Mouse (Mus musculus) thymus, postnatal 4 days (tissue): ENCODE results near the gene Krt34.

ENCODE experiments used
- DNase-seq: peaks from one replicate; pipeline ENCODE4 v3.0.0; 2021

Krt34 gene

DNA sequence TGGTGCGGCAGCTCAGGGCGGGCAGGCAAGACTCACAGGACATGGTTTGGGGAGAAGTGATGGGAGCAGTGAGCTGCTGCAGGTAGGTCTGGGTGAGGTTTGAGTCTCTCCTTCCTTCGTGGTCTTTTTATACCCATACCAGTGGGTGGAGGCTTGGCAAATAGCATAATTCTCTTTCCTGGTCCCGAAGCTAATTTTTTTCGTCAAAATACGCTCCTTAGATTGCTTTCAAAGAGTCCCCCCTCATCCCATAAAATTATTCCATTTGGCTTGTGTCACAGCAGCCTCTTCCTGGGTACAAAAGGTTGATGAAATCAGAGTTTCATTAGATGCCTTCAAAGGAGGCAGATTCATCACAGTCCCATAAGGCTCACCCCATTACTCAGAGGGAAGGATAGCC lies at the start of gene Krt34:
Krt34 (minus strand) TSS at position 101 of the 400 bp plus-strand sequence.
- no peak for DNase-seq

DNA sequence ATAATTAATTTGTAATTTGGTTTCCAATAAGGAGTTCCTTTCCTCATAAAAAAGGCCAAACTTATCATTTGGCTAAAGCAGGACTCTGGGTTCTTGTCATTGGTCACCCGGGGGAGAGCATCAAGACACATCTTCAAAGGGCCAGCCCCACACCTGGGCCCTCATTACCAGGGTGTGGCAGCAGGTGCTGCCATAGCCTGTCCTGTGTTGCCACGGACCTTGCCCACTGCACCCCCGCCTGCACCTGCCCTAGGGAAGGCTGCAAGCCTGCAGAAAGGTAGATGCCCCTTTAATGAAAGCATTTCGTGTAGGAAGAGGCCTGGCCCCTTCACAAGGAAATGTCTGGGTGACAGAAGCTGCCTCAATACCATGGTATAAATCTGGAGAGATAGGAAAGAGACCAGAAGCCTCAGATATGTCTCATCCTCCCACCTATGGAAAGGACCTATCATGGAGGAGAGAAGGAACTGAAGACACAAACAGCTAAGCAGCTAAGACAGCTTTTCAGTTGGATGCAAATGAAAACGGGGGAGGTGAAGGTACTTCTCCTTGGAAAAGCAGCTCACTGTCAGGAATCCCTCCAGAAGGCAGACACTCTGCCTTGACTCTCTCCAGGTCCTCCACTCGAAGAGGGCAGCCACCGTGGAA lies 47.1 kb upstream of the Krt34 start:
- no peak for DNase-seq

DNA sequence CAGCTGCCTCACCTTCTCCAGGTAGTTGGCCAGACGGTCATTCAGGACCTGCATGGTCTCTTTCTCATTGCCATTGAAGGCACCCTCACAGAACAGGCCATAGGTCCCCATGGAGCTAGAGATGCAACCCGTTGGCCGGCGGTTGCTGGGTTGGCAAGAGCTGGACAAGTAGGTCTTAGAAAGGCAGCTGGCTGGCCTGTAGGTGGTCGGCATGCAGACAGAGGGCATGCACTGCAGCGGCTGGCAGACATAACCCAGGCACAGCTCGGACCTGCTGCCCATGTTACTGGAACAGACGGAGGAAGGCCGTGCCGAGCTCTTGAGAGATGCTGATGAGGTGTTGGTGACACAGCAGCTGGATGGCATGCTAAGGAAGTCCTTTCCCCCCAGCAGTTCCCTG lies 46.5 kb upstream of the Krt34 start, which contains the start of gene Krt32:
Krt32 (minus strand) TSS at position 366 of the 400 bp plus-strand sequence.
- no peak for DNase-seq

DNA sequence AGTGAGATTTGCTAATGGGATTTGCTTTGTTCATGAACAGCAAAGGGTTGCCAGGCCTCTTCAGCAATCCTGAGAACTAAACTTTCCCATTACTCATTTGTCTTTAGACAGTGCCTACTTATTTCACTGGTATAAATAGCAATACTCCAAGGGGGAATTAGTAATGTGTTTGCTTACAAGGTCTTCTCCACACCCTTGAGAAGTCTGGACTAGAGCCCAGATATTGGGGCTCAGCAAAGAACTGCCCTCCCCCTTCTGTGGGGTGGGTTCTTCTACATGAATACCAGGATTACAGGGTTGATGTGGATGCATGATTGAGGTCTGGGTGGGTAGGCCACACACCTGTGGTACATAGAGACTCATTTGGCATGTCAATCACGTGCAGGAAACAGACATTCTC lies 32.5 kb upstream of the Krt34 start:
- DNase-seq, result no peak

DNA sequence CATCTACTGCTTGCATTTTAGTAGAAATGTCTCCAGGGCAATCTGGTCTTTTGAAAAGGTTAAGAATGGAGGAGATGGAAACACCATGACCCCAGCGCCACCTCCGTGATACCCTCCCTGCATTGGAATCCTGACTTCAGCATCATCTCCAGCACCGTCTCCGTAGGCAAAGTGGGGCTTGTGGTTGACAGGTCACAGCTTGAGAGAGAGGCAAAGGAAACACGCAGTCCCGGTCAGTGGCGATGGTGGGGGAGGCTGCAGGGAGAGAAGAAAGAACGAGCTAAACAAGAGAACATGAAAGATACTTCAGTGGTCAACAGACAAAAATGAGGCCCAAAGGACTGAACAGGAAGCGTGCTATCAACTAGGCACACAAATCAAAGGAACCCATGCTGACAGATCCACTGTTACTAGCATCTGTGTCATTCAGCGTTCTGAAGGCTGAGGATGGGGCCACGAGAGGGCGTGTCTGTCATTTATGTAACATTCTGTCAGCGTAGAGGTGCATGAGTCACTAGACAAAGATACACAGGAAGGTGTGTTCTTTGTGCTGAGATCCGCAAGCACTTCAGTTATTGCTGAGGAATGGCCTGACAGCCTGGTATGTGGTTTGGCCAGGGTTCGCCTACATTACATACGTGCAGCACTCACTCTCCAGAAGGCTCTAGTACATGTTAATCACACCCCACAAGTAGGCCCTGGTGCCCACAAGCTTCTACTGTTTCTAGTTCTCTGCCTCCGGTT lies 26.1 kb upstream of the Krt34 start:
- no peak for DNase-seq

DNA sequence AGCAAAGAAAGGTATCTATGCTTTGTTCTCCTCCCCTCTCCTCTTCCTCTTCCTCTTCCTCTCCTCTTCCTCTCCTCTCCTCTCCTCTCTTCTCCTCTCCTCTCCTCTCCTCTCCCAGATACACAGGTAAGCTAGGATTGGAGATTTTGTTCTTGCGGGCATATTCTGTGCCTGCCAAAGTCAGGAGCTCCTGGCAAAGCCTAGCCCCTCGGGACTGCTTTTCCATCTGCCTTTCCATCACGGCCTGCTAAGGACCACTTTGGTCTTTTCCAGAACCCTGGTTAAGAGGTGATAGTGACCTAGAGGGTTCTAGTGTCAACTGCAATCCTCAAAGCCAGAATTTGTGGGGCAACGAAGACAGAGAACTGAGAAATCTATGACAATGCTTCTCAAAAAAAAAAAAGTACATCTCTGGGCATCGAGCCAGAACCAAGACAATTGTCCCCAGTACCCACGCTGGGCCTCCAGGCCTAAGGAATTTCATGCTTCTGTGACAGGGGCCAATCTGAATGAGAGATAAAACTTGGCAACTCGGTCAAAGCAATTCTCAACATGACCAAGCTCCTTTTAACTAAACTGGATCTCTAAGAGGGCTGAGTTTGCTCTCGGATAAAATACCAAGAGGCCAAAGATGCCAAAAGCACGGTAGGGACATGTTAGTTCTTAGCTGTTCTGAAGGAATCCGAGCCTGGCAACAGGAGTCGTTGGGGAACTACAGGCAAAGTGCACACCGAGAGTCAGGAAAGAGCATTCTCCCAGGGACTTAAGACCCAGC lies 25.1 kb upstream of the Krt34 start:
- no peak for DNase-seq

DNA sequence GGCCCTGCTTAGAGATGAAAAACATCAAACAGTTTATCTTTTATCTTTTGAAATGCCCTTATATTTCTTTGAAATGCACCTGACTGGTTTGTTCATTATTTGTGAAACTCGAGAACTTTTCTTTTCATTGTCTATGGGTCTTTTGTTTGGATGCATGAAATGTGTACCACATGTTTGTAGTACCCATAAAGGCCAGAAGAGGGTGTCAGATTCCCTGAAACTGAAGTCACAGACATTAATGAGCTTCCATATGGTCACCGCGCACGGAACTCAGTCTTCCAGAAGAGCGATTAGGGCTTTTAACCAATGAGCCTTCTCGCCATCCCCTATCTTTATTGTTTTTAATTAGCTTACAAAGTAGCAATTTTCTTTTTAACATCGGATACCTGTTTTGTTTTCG lies 17.5 kb upstream of the Krt34 start:
- no peak for DNase-seq

DNA sequence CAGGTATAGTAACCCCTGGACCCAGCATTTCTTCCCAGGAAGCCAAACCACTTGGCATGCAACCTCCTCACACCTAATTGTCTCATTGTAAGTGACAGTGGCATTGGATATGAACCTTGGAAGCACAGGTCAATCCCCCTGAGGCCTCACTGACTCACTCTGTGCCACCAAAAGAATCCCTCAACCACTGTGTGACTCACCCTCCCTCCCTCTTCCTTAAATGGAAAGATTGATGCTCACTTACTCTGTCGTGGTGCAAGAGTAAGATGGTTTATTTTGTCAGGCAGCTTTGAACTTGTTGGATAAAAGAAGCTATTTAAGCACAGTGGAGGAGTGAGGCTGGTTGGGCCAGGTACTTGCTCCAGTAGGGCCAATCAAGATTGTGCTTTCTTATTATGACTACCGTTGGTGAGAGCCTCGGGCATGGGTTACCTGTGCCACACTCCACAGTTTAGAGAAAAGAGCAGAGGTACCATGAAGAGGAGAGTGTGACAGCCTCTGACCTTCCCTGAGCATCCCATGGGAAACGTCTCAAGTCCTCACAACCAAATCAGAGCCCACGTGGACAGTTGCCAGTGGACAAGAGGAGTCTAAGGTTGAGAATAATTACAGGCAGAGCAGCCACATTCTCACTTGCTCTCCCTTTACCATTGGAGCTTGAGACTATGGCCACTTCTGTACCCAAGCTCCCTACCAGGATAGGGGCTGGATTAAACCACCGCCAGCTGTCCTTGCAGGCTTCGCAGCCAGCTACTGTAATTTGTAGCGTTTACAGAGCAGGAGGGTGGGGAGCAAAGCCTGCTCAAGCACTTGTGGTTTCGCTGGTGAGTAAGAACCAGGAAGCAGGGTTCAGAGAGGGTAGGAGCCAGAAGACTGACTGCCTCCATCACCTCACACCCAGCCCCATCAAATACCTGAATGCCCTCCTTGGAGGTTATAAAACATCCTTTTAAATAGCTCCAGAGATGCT lies 14.6 kb upstream of the Krt34 start:
- no peak for DNase-seq

DNA sequence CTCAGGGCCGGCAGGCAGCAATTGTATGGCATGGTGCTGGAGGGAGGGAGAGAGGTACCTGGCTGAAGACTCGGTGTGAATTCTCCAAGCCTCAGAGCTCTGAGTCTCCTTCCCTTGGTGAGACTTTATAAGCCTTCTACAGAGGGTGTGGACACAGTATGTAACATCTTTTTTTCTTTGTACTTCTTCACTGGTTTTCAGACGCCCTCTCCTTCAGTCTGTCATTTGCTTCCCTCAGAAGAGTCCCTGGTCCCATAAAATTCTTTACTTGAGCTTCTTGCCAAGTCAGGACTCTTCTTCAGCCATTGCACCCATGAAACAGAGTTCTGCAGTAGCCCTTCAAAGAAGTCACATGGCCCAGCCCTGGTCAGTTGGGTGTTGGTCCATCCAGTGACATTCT lies 9.1 kb upstream of the Krt34 start, which contains the start of gene Krt31:
Krt31 (minus strand) TSS at position 101 of the 400 bp plus-strand sequence.
- no peak for DNase-seq

DNA sequence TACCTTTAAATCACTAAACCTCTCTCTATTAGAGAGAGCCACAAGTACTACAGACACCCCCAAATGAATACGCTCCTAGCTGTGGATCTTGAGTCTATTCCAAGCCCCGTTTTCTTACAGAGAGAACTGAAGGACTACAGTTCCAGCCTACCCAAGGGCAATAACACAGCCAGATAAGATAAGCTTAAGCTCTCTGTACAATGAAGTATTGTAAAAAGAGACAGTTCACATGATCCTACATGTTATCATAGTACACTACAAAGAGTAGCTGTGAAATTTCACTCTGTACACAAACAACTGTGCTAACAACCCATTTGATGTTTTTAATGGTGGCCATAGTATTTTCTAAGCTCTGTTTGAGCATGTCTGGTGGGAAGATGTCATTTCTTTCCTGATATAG lies 5.8 kb upstream of the Krt34 start:
- DNase-seq, result no peak

DNA sequence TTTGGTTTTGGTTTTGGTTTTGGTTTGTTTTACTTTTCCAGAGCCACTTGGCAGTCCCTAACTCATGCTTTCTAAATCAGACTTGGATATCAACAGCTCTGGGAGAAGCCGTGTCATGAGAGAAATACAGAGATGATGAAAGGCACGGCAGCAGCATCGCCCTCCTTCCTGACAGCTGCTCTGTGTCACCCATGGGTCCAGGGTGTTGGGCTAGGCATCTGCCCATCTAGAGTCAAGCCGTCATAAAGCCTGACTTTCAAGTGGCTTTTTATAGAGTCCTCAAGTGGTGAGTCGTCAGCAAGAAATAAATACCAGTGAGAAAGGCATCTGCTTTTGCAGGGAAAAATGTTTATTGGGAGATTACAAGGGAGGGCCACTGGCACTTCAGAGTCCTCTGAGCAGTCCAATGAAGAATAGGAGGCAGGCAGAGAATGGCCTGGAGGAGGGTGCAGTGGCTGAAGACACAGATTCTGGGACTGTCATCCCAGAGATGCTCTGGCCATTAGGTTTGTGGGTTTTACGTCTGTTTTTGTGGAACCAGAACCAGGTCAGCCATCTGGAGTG lies 5.0 kb upstream of the Krt34 start:
- DNase-seq, result no peak

DNA sequence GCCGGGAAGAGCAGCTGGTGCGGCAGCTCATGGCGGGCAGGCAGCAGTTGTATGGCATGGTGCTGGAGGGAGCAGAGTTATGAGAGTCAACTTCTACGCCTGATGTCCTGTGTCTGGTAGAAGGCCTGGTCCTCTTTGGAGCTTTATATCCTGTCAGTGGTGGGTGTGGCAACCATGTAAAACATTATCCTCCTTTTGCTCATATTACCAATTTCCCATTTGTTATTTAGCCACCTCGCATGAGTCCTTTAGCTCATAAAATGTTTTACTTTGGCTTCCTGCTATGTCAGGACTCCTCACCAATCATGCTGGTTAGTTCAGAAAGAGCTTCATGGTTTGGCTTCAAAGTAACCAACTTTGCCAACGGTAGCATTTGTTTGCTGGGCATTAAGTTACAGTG lies 11.6 kb downstream of the Krt34 start, which contains the start of gene Krt33b:
Krt33b (minus strand) TSS at position 101 of the 400 bp plus-strand sequence.
- no peak for DNase-seq

DNA sequence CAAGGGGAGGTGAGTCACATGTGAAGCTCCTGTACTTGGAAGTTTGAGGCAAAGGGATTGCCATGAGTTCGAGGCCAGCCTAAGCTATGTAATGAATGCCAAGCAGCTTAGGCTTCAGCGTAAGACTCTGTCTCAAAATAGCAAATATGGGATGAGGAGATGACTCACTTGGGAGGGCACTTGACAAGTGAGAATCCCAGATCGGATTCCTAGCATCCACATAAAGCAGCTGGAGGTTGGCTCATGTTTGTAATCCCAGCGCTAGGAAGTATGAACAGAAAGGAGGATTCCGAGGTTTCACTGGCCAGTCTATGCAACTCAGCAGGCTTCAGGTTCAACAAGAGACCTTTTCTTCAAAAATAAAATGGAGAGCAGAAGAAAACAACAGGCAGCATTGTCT lies 19.9 kb downstream of the Krt34 start:
- DNase-seq, result no peak

DNA sequence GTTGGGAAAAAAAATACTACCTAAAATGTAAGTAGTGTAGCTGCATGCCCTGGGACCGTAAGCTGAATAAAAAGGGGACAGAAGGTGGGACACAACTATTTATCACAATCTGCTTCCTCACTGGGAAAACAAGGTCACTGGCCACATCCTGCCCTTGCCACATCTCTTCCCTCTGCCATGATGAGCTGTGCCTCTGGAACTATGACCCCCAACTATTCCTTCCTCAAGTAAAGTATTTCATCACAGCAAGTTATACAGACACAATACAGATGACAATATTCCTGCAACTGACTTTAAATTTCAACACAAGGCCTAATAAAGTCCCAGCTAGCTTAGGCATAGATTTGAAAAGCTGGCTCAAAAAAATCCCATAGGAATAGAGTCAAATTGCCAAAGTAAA lies 21.9 kb downstream of the Krt34 start:
- no peak for DNase-seq

DNA sequence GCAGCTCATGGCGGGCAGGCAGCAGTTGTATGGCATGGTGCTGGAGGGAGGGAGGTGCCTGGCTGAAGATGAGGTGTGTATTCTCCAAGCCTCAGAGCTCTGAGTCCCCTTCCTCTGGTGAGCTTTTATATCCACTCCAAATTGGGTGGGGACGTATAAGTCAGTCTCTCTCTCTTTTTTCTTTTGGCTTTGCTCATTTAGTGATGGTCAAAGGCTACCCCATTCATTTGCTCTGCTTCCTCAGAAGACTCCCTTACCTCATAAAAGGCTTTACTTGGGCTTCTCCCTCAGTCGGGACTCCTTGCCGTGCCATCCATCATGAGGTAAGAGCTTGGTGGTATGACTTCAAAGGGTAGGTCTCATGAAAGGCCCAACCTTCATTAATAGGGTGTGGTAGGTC lies 25.2 kb downstream of the Krt34 start, which contains the start of gene Krt33a:
Krt33a (minus strand) TSS at position 101 of the 400 bp plus-strand sequence.
- no peak for DNase-seq

DNA sequence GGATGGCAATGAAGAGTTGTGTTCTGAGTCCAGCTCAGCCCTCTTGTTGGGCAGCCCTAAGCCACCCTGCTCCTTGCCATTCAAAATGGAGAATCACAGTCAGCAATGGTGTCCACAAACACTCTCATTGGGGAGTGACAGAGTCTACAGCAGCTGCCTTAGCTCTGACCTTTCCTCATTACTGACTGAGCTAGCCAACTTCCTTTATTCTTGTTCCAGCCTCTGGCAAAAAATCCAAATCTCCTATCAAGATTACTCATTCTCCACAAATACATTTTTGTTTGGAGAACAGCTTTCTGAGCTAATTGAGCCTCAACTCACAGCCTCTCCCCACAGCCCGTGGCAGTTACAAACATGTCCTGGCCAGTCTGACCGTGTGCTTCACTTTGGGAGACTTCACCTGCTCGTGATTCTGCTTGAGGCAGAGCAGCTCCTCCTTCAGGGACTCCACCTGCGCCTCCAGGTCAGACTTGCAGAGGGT lies 27.6 kb downstream of the Krt34 start:
- DNase-seq, result no peak

DNA sequence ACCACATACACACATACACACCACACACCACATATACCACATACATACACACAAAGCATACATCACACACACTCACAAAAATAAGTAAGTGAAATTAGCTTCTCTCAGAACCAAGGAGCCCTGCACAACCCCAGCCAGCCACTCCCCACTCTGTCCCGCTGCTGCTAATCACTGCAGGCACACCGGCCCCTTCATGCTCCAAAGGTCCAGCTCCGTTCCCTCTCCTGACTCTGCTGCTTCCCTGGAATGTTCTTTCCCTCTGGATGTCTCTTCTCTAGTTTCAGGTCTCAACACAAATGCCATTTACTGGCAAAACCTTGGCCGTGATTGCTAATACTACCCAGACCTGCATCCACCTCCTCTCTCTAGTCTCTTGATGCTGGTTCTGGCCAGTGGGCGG lies 30.7 kb downstream of the Krt34 start:
- DNase-seq, result no peak

DNA sequence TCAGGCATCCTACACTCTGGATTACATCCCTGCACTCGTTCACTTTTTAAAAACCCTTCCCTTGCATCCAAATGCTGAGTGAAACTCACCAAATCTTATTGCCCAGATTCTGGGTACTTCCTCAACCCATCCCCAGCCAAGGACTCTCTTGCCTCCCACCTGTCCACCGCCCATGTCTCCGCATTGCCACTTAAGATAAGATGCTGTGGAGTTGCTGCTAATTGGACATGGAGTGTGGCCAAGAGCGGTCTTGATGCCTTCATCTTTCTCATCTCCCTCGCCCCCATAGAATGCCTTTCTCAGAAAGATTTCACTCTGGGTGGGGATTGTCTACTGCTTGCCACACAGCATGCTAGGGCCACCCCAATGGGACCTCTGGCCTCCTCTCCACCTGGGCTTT lies 33.0 kb downstream of the Krt34 start:
- no peak for DNase-seq

DNA sequence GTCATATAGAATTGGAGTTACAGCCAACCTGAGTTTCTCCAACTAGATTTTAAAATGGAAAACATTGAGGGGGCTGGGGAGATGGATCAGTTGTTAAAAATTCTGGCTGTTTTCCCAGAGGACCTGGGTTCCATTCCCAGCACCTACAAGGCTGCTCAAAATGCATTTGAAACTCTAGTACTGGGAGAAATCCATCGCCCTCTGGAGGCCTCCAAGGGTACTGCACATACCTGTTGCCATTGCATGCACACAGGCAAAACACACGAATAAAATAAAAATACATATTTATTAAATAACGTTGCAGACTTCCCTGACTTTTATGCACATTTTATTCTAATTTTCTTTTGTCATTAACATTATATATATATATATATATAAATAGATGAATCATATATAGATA lies 34.7 kb downstream of the Krt34 start:
- DNase-seq, result peak; percentile 37

DNA sequence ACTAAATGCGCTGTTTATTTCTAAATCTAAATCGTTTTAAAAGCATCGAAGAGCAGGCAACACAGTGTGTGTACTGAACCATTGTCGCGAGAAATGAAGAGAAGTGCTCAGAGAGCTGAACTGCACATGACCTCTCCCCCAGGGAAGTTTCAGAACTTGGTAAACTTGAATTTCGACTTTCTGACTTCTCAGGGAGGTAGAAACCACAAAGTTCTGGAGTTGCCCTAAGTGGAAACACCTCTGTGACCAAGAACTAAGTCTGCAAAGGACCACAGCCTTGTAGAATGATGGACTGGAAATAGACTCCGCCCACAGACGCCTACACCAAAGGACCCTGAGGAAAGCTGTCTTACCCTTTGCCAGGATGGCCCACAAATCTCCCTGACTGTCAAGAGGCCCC lies 35.4 kb downstream of the Krt34 start:
- no peak for DNase-seq

DNA sequence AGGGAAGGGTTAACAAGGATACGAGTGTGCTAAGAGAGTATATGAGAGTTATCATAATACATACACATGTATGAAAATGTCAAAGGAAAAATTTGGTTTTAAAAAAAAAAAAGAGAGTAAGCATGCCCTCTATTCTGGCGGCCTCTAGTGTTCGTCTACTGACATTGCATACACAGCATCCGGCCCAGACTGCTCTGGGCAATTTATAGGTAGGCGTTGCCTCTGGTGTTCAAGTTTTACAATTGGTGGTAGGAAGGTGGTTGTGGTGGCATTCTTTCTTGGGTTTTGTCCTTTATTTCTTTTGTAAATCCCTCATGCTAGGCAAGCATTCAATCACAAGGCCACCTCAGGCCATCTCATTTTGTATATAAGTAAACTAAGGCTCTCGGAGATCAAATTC lies 36.5 kb downstream of the Krt34 start:
- DNase-seq, result peak; percentile 52

DNA sequence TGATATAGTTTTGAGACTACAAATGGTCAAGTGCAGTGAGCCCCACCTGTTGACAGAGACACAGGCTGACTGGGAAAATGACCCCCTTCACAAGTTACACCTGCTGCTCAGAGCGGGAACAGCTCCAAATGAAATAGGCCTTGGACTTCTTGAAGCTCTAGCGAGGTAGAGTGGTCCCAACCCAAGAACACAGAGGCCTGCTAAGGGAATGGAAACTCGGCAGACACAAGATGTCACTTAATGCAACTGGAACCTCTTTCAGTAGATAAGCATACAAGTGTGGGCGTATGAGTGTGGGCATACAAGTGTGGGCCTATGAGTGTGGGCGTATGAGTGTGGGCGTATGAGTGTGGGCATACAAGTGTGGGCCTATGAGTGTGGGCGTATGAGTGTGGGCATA lies 42.3 kb downstream of the Krt34 start:
- DNase-seq, result no peak
